Mouse (Mus musculus): ENCODE measurements around the gene Adh5.
"Not testable (repeated sequence)": the region's sequence is repeated elsewhere in the genome, so short reads cannot be mapped to it uniquely, and the experiment has no call there.

Adh5 gene

DNA sequence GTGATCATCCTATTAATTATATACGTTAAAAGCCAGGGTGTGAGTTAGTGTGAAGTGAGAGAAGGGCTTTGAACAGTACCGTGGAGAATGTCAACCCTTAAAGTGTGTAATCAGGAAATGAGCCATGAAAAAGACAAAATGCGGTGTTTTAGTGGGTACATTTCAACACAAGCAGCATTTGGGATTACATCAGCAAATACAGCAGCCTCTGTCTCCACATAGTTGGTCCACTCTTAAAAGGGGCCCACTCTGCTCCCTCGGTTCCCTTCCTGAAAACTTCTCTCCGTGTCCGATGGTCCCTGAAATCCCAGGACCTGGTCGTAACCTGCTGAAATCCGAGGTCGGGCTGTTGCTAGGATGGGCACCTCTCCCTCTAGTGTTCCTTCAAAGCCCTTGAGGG lies 690 bp upstream of the Adh5 start:
- DNase-seq (ENCODE audit: low read depth, low spot score) = no peak
- H3K27me3 ChIP-seq (ENCODE audit: control insufficient read depth, insufficient read depth, low read length, poor library complexity, severe bottlenecking) = no peaks in the 10 kb centered on the region
- H3K36me3 ChIP-seq (ENCODE audit: control insufficient read depth, insufficient read depth, low read length, poor library complexity, severe bottlenecking) = no peaks in the 10 kb centered on the region

- no peak for DNase-seq (ENCODE audit: low read depth, low spot score)
- no peaks in the 10 kb centered on the region for H3K27me3 ChIP-seq (ENCODE audit: control insufficient read depth, insufficient read depth, low read length, poor library complexity, severe bottlenecking)
Measured at GRCm38 (mm10) chr3:138443465-138443771, 525 bp downstream of the Adh5 start.

DNA sequence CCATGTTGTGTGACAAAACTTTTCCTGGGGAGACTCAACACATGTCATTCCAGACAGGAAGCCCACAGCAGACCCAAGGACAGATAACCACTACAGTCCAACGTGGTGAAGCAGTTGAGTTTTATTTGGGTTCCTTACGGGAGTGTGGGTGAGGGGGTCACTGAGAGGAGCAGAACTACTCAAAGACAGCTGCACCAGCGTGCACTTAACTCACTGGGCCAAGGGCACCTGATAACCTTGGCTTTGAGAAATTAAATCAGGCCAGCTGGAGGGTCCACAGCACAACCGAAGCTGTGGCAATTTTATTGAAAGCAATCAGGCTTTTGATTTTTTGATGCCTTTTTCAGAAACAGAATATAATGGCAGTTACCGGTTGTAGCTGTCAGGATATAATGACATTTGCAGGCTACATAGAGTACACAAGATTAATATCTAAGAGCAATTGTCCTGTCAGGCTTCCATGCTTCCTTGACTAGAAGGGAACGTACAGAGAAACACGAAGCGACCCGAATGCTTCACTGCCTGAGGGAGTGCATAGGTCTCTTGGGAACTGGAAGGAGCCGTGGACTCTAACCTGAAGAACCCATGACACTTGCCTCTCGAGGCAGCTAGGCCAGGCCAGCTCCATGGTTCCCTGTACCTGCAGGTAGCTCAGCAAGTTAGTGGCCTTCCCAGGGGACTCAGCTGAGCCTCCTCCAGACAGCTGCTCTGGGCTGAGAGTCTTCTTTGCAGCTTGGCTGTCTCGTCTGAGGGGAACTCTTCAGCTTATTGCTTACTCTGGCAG lies 5.4 kb downstream of the Adh5 start:
- no peak for DNase-seq (ENCODE audit: low read depth, low spot score)
- Histone ChIP-seq H3K27me3 (ENCODE audit: control insufficient read depth, insufficient read depth, low read length, poor library complexity, severe bottlenecking) (no peaks in the 10 kb centered on the region), H3K36me3 (ENCODE audit: control insufficient read depth, insufficient read depth, low read length, poor library complexity, severe bottlenecking) (peaks cover 7% of the 10 kb centered on the region)

More at GRCm38 (mm10) chr3:138443465-138443771, 525 bp downstream of the Adh5 start:
- peaks cover 4% of the 10 kb centered on the region for H3K36me3 ChIP-seq (ENCODE audit: control insufficient read depth, insufficient read depth, low read length, poor library complexity, severe bottlenecking)

DNA sequence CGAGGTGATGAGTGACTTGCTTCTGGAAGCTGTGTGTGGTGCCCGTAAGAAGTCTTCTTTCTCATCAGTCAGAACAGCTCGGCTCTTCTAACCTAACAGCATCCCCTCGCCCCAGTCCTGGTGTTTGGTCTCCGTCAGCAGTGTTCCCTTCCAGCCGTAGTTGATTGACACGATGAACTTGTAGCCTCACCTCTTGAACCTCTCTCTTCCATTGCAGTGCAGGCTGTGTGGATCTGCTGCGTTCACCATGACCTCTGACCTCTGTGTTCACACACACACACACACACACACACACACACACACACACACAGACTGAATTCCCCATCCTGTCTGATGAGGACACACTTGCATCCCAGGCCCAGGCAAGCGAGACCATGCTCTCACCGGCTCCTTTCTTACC lies 9.3 kb downstream of the Adh5 start:
- no peaks in the 10 kb centered on the region for H3K27me3 ChIP-seq (ENCODE audit: control insufficient read depth, insufficient read depth, low read length, poor library complexity, severe bottlenecking)
- no peak for DNase-seq (ENCODE audit: low read depth, low spot score)

DNA sequence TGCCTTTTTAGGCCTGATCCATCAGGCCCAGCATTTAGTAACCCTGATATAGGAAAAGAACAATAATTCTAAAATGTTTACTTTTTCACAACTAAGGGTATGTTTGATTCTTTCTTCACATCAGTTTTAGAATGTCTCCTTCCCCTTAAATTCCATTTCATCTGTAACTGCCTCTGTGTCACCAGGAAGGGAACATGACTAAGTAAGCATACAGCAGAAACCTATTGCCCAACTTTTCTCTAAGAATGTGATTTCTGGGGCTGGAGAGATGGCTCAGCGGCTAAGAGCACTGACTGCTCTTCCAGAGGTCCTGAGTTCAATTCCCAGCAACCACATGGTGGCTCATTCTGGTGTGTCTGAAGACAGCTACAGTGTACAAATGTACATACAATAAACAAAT lies 11.3 kb downstream of the Adh5 start:
- peaks cover 9% of the 10 kb centered on the region for H3K36me3 ChIP-seq (ENCODE audit: control insufficient read depth, insufficient read depth, low read length, poor library complexity, severe bottlenecking)
- no peaks in the 10 kb centered on the region for H3K27me3 ChIP-seq (ENCODE audit: control insufficient read depth, insufficient read depth, low read length, poor library complexity, severe bottlenecking)
- no peak for DNase-seq (ENCODE audit: low read depth, low spot score)

More for the DNA sequence above, 9.3 kb downstream of the Adh5 start:
- H3K36me3 ChIP-seq (ENCODE audit: control insufficient read depth, insufficient read depth, low read length, poor library complexity, severe bottlenecking) = peaks cover 11% of the 10 kb centered on the region

GRCm38 (mm10) chr3:138454711-138455435 lies 12.0 kb downstream of the Adh5 start:
- DNase-seq (ENCODE audit: low read depth, low spot score) = no peak
- Histone ChIP-seq H3K36me3 (ENCODE audit: control insufficient read depth, insufficient read depth, low read length, poor library complexity, severe bottlenecking) (peaks cover 10% of the 10 kb centered on the region), H3K27me3 (ENCODE audit: control insufficient read depth, insufficient read depth, low read length, poor library complexity, severe bottlenecking) (no peaks in the 10 kb centered on the region)

DNA sequence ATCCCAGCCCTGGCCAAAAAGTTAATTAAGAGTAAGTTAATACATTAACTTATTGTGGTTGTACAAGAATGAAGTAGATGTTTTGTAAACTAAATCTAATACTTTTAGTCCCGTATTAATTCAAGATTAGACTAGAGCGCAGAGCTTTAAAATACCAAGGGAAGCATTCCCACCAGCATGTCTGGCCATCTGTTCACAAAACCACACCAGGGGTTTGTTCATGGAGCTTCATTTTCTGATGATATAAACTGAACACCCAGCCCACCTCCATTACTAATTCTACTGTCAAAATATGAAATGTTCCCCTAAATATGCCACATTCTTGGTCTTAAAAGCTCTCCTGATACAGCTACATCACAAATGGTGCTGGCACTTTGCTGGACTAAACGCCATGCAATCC lies 15.5 kb downstream of the Adh5 start:
- DNase-seq (ENCODE audit: low read depth, low spot score) = no peak
- no peaks in the 10 kb centered on the region for H3K27me3 ChIP-seq (ENCODE audit: control insufficient read depth, insufficient read depth, low read length, poor library complexity, severe bottlenecking)
- H3K36me3 ChIP-seq (ENCODE audit: control insufficient read depth, insufficient read depth, low read length, poor library complexity, severe bottlenecking) = peaks cover 22% of the 10 kb centered on the region

DNA sequence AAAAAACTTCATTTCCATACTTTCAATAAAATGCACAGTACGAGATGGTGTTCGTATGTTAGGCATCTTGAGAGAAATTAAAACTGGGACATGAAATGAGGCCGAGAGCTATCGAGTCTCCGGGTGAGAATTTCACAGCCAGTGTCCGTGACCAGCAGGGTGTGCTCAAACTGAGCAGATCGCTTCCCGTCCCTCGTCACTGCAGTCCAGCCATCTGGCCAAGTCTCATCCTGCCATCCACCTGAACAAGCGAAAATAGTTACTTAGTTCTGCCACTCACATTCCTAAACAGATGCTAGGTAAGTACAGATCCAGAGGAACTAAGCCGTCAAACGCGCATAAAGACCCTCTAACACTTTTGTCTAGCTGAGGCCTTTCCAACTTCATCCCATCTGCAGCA lies 17.4 kb downstream of the Adh5 start:
- Histone ChIP-seq H3K27me3 (ENCODE audit: control insufficient read depth, insufficient read depth, low read length, poor library complexity, severe bottlenecking) (no peaks in the 10 kb centered on the region; the same call in 1 of the 2 replicates), H3K36me3 (ENCODE audit: control insufficient read depth, insufficient read depth, low read length, poor library complexity, severe bottlenecking) (peaks cover 22% of the 10 kb centered on the region)
- DNase-seq (ENCODE audit: low read depth, low spot score) = no peak

- peaks cover 28% of the 10 kb centered on the region for H3K36me3 ChIP-seq (ENCODE audit: control insufficient read depth, insufficient read depth, low read length, poor library complexity, severe bottlenecking)
- DNase-seq (ENCODE audit: low read depth, low spot score) = no peak
- no peaks in the 10 kb centered on the region; the same call in 1 of the 2 replicates for H3K27me3 ChIP-seq (ENCODE audit: control insufficient read depth, insufficient read depth, low read length, poor library complexity, severe bottlenecking)
Measured at GRCm38 (mm10) chr3:138461832-138462231, 18.9 kb downstream of the Adh5 start.

DNA sequence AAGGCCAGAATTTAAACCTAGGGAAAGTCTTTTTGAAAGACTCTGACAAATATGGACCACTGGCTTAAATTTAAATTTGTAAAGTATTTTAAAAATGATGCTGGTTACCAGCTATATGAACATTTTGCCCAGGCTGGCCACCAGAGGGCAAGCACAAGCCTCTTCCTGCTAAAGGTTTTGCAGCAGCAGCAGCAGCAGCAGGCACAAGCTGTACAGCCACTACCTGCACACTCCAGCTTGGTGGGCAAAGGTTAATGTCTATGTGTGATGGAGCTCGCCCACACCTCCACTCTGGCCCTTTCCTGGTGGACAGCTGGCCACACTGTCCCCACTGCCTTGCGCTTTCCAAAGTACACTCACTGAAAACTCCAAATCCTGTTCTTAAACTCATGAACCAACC lies 20.2 kb downstream of the Adh5 start:
- DNase-seq (ENCODE audit: low read depth, low spot score) = peak; percentile 57
- Histone ChIP-seq H3K36me3 (ENCODE audit: control insufficient read depth, insufficient read depth, low read length, poor library complexity, severe bottlenecking) (peaks cover 28% of the 10 kb centered on the region), H3K27me3 (ENCODE audit: control insufficient read depth, insufficient read depth, low read length, poor library complexity, severe bottlenecking) (no peaks in the 10 kb centered on the region; the same call in 1 of the 2 replicates)

DNA sequence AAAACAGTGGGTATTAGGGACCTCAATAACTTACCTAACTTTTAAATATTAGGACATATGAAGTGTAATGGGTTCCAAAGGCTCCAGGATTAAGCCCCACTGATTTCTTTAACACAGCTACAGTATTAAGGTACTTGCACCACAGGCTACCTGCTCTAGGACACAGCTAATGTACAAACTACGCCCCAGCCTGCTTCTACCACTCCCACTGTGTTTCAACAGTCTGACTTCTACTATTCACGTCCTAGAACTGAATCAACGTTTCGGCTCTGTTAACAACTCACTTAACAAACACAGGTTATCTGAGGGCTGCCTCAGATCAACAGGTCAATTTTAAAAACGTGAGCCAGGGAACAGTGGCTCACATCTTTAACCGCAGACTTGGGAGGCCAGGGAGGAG lies 20.9 kb downstream of the Adh5 start:
- H3K27me3 ChIP-seq (ENCODE audit: control insufficient read depth, insufficient read depth, low read length, poor library complexity, severe bottlenecking) = no peaks in the 10 kb centered on the region; the same call in 1 of the 2 replicates
- DNase-seq (ENCODE audit: low read depth, low spot score) = no peak
- peaks cover 30% of the 10 kb centered on the region for H3K36me3 ChIP-seq (ENCODE audit: control insufficient read depth, insufficient read depth, low read length, poor library complexity, severe bottlenecking)

DNA sequence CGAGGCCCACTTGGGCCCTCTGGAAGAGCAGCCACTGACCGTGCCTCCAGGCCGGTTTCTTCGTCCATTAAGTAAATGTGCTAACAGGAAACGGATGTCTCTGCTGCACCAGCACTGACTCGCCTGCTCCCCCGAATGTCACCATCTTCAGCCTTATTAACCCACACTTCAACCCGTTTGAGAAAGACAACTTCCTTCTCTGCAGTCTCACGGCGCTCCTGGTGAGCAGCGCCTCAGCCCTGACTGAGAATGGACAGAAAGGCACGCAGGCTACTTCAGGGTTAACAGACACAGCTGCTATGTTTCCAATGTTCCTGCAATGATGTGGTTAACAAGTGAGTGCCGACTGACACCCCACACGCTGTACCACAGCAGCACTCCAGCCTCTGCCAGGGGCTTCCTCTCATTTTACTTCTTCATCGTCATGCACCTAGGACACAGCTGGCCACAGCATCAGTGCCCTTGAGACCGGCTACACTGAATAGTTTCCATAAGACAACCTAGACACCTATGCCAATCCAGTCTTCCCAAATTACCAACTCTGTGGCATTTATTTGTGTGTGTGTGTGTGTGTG lies 21.8 kb downstream of the Adh5 start:
- no peak for DNase-seq (ENCODE audit: low read depth, low spot score)
- peaks cover 27% of the 10 kb centered on the region for H3K36me3 ChIP-seq (ENCODE audit: control insufficient read depth, insufficient read depth, low read length, poor library complexity, severe bottlenecking)
- no peaks in the 10 kb centered on the region; the same call in 1 of the 2 replicates for H3K27me3 ChIP-seq (ENCODE audit: control insufficient read depth, insufficient read depth, low read length, poor library complexity, severe bottlenecking)

DNA sequence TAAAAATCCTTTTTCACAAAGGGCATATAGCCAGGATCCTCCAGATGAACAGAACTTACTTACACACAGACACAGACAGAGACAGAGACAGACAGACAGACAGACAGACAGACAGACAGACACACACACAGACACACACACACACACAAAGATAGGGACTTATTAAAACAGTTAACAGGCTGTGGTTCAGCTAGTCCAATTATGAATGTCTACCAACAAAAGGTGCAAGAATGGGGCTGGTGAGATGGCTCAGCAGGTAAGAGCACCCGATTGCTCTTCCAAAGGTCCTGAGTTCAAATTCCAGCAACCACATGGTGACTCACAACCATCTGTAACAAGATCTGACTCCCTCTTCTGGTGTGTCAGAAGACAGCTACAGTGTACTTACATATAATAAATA lies 23.8 kb downstream of the Adh5 start:
- peaks cover 21% of the 10 kb centered on the region for H3K36me3 ChIP-seq (ENCODE audit: control insufficient read depth, insufficient read depth, low read length, poor library complexity, severe bottlenecking)
- not testable (repeated sequence) for H3K27me3 ChIP-seq (ENCODE audit: control insufficient read depth, insufficient read depth, low read length, poor library complexity, severe bottlenecking); DNase-seq (ENCODE audit: low read depth, low spot score)

DNA sequence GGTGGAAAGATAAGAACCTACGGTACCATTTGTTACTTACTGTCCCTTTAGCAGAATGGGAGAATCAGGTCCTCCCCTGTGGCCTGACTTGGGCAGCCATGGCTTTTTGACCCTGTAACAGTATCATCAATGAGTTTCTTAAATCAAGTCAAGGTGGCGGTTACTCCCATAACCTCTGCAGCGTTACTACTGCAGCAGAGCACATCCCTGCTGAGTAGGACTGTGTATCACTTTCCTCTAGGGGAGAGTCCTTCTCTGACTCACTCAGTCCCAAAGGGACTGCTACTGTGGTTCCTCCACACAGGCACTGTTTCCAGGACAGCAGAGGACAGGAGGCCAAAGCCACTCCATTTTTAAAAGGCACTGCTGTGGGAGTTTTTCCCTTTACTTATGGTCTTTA lies 28.2 kb downstream of the Adh5 start:
- Histone ChIP-seq H3K36me3 (ENCODE audit: control insufficient read depth, insufficient read depth, low read length, poor library complexity, severe bottlenecking) (peaks cover 13% of the 10 kb centered on the region), H3K27me3 (ENCODE audit: control insufficient read depth, insufficient read depth, low read length, poor library complexity, severe bottlenecking) (no peaks in the 10 kb centered on the region)
- no peak for DNase-seq (ENCODE audit: low read depth, low spot score)

- Histone ChIP-seq H3K36me3 (ENCODE audit: control insufficient read depth, insufficient read depth, low read length, poor library complexity, severe bottlenecking) (peaks cover 8% of the 10 kb centered on the region), H3K27me3 (ENCODE audit: control insufficient read depth, insufficient read depth, low read length, poor library complexity, severe bottlenecking) (no peaks in the 10 kb centered on the region)
- DNase-seq (ENCODE audit: low read depth, low spot score) = no peak
Measured at GRCm38 (mm10) chr3:138479489-138479888, 36.6 kb downstream of the Adh5 start.
